Mouse (Mus musculus) MEL (cell line): ENCODE data around the gene Jpt1.

Experiments
- CTCF ChIP-seq, 3 experiments: IDR thresholded peaks in 2 of 3; conservative IDR thresholded peaks in 1 of 3; 2 replicates each; pipeline ENCODE4 v1.5.1; 2011 to 2012; ENCODE audit warnings: low read length in 3 of 3, low read depth in 2 of 3, mild to moderate bottlenecking in 2 of 3, improper control_type of control experiment in 1 of 3, inconsistent platforms in 1 of 3, mixed read lengths in 1 of 3, moderate library complexity in 1 of 3; ENCODE audit not compliant: control insufficient read depth in 1 of 3, insufficient read depth in 1 of 3, poor library complexity in 1 of 3, severe bottlenecking in 1 of 3
- EP300 ChIP-seq, 2 experiments: IDR thresholded peaks; 2 replicates each; pipeline ENCODE4 v1.6.1; 2011; ENCODE audit warnings: improper control_type of control experiment in 2 of 2, low read length in 2 of 2, low read depth in 1 of 2, mild to moderate bottlenecking in 1 of 2
- GATA1 ChIP-seq: IDR thresholded peaks from 2 replicates; pipeline ENCODE4 v1.6.1; 2011; ENCODE audit warnings: low read depth, low read length, improper control_type of control experiment
- MXI1 ChIP-seq: IDR thresholded peaks from 2 replicates; pipeline ENCODE4 v1.6.1; 2011; ENCODE audit warnings: mild to moderate bottlenecking, low read depth, low read length, improper control_type of control experiment
- POLR2A ChIP-seq, 2 experiments: IDR thresholded peaks; 2 replicates each; pipeline ENCODE4 v1.6.1; 2011 to 2012; ENCODE audit warnings: low read length in 2 of 2, mild to moderate bottlenecking in 2 of 2, control low read depth in 1 of 2, improper control_type of control experiment in 1 of 2, low read depth in 1 of 2, moderate library complexity in 1 of 2; ENCODE audit not compliant: control insufficient read depth in 1 of 2, insufficient read depth in 1 of 2, poor library complexity in 1 of 2
- TAL1 ChIP-seq: IDR thresholded peaks from 2 replicates; pipeline ENCODE4 v1.6.1; 2012; ENCODE audit warnings: mild to moderate bottlenecking, inconsistent platforms, low read length, moderate library complexity, mixed read lengths
- TCF12 ChIP-seq: IDR thresholded peaks from 2 replicates; pipeline ENCODE4 v1.6.1; 2014; ENCODE audit warnings: low read depth, mild to moderate bottlenecking, inconsistent platforms, low read length, improper control_type of control experiment, moderate library complexity
- ZC3H11A ChIP-seq: IDR thresholded peaks from 2 replicates; pipeline ENCODE4 v1.6.1; 2012; ENCODE audit warnings: low read depth, mild to moderate bottlenecking, inconsistent platforms, low read length, improper control_type of control experiment

- no peak for TF ChIP-seq POLR2A (IDR thresholded peaks at IDR 0.05; ENCODE audit: control insufficient read depth in 1 of 2, insufficient read depth in 1 of 2, low read depth in 1 of 2, low read length in 2 of 2, poor library complexity in 1 of 2)
- TF ChIP-seq TCF12: no peak
- no peak for TF ChIP-seq CTCF (IDR thresholded peaks at IDR 0.05 in 2 of 3, conservative IDR thresholded peaks at IDR 0.05 in 1 of 3; ENCODE audit: control insufficient read depth in 1 of 3, insufficient read depth in 1 of 3, low read depth in 2 of 3, low read length in 3 of 3, poor library complexity in 1 of 3, severe bottlenecking in 1 of 3)
- no peak for TF ChIP-seq MXI1
- no peak for TF ChIP-seq EP300 (IDR thresholded peaks at IDR 0.05; ENCODE audit: low read depth in 1 of 2, low read length in 2 of 2)
- TF ChIP-seq ZC3H11A: no peak
- no peak for TF ChIP-seq TAL1
- no peak for TF ChIP-seq GATA1
Observed at GRCm38 (mm10) chr11:115543571-115543970, 29.4 kb upstream of the Jpt1 start.
